Mouse (Mus musculus) spleen, adult 12 weeks (tissue): ENCODE data around the gene Cryl1.

Experiments
- DNase-seq: peaks from one replicate; pipeline ENCODE4 v3.0.0; 2022; ENCODE audit warnings: low spot score

Gene Cryl1

GRCm38 (mm10) chr14:57230264-57231015, 167.9 kb downstream of the Cryl1 start:
- no peak for DNase-seq
